Mouse (Mus musculus): Measurements from ENCODE around the gene Tmem63c.

GRCm38 (mm10) chr12:86994166-86994565 lies 27.0 kb upstream of the Tmem63c start:
- TF ChIP-seq CTCF (IDR thresholded peaks at IDR 0.05) = no peak
- no peak for TF ChIP-seq EP300 (IDR thresholded peaks at IDR 0.05)
